8 mouse cellular contexts compared by ENCODE assay signal in the genomic region with DNA sequence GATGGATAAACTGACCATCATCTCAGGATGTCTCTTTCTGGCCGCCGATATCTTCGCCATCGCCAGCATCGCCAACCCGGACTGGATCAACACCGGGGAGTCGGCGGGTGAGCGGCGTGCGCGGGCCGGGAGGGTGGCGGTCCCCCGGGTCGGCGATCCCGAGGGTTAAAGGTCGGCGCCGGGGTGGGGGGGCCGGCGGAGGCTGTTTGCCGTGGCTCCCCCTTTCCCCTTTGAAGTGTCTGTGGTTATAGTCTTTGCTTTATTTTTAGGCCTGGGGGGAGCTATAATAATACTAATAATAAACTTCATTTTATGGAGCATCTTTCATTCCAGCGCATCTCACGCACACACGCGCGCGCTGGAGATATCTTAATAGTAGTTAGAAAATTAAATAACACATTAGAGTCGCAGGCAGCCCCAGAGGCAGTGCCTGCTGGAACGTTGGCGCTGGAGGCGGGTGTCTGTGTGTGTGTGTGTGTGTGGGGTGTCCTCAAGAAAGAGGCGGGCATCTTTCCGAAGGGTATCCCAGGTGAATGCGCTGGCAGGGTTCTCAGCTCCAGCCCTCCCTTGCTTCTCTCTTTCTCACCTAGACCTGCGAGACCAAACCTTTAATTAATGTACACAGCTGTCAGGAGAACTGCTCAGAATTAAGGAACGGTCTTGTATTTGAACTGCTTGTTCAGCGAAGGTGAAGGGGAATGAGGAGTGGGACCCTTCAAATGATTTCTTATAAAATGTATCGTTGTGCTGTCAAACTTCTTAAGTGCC. TPM values are rescaled to one million over a fixed set of nuclear protein-coding genes. Genes with fewer than 3 reads are reported as not detected.
DNase-seq lines count a peak whose midpoint lies in the region; ATAC-seq and TF ChIP-seq lines count a peak whose summit lies in the region.

No protein-coding gene starts in this region.

- H3K79me2 ChIP-seq in CH12.LX (replicated peaks; ENCODE audit: control insufficient read depth, extremely low read depth, insufficient read depth, poor library complexity, severe bottlenecking): peaks cover 24% of the 10 kb centered on the region

- peak overlapping the region; percentile 97 for H3K4me2 ChIP-seq in CH12.LX (ENCODE audit: insufficient read depth, low read depth, poor library complexity, severe bottlenecking)
- H3K4me2 ChIP-seq in forebrain, embryonic 11.5 days (ENCODE audit: low read depth, low read length, severe bottlenecking): peak overlapping the region; percentile 80
- H3K4me2 ChIP-seq in lung, postnatal 0 days (replicated peaks; ENCODE audit: low read depth, low read length): peak overlapping the region; percentile 72

- peaks cover 0 to 14% of the 10 kb centered on the region in 2 experiments for H3K36me3 ChIP-seq in CH12.LX (replicated peaks in 1 of 2; ENCODE audit: control insufficient read depth in 1 of 2, insufficient read depth in 1 of 2, low read length in 1 of 2)
- no peaks in the 10 kb centered on the region for H3K36me3 ChIP-seq in forebrain, embryonic 11.5 days (ENCODE audit: control insufficient read depth, insufficient read depth, low read length)
- H3K36me3 ChIP-seq in lung, postnatal 0 days (ENCODE audit: insufficient read depth, low read length): no peaks in the 10 kb centered on the region

- DNase-seq in CH12.LX (ENCODE audit: extremely low read depth): no peak
- peak; percentile 67 for DNase-seq in brain, adult 2 months (ENCODE audit: low read depth, low spot score)
- DNase-seq in forebrain, embryonic 11.5 days (ENCODE audit: low spot score): peak; percentile 56
- DNase-seq in heart, postnatal 36 days: peak; percentile 40 to 59
- DNase-seq in layer of hippocampus, adult 2 months (ENCODE audit: low spot score in 2 of 2): peak in 1 of 2 experiments; percentile 35
- DNase-seq in lung, postnatal 0 days (ENCODE audit: low spot score): peak; percentile 20
- DNase-seq in right cerebral cortex, adult 18-20 months: peak; percentile 34
- DNase-seq in urinary bladder, postnatal 25 days (ENCODE audit: low spot score): peak; percentile 46

- peak overlapping the region; percentile 90 for H3K9ac ChIP-seq in CH12.LX (ENCODE audit: insufficient read depth, low read depth)
- H3K9ac ChIP-seq in forebrain, embryonic 11.5 days (ENCODE audit: low read length): peak overlapping the region; percentile 91
- H3K9ac ChIP-seq in lung, postnatal 0 days (replicated peaks; ENCODE audit: low read depth): peak overlapping the region; percentile 73

- no peak for TF ChIP-seq RAD21 in CH12.LX (IDR thresholded peaks at IDR 0.05; ENCODE audit: low read depth, low read length)

- WGBS in forebrain, embryonic 11.5 days: 3% methylated on average over 42 of the region's 42 CpGs
- WGBS in lung, postnatal 0 days: under 1% methylated on average over 32 of the region's 42 CpGs

- TF ChIP-seq EP300 in CH12.LX (IDR thresholded peaks at IDR 0.05; ENCODE audit: low read length): no peak
- no peak for TF ChIP-seq EP300 in lung, postnatal 0 days (IDR thresholded peaks at IDR 0.05)

- H3K27me3 ChIP-seq in CH12.LX (replicated peaks): no peaks in the 10 kb centered on the region
- H3K27me3 ChIP-seq in forebrain, embryonic 11.5 days (ENCODE audit: control insufficient read depth, insufficient read depth, low read length): no peaks in the 10 kb centered on the region
- no peaks in the 10 kb centered on the region for H3K27me3 ChIP-seq in lung, postnatal 0 days (replicated peaks; ENCODE audit: insufficient read depth, low read length)

- peaks cover 9 to 28% of the 10 kb centered on the region in 2 experiments; a peak in 3 of 4 replicates for H3K4me1 ChIP-seq in CH12.LX (ENCODE audit: control insufficient read depth in 1 of 2, insufficient read depth in 2 of 2)
- H3K4me1 ChIP-seq in forebrain, embryonic 11.5 days (replicated peaks; ENCODE audit: control insufficient read depth, insufficient read depth, low read length): 0 out of 2 replicates have a peak, but pooled peaks cover 2% of the 10 kb centered on the region
- H3K4me1 ChIP-seq in lung, postnatal 0 days (ENCODE audit: insufficient read depth, low read depth, low read length): peaks cover 7% of the 10 kb centered on the region

- in situ Hi-C loops in CH12.LX (cut with MboI; ENCODE audit: low pct_ligation_motif_present, low pct_unique_long_range_greater_than_20kb, low sequenced_read_pairs): no loop called here

- intact Hi-C loops in heart, postnatal 36 days (cut with DNase I): loop anchor here (5.0 kb wide), 1 partner anchor 239 kb away; a partner anchor contains a TSS

- H3K27ac ChIP-seq in CH12.LX (ENCODE audit: insufficient read depth, low read depth): no peak overlapping the region
- H3K27ac ChIP-seq in forebrain, embryonic 11.5 days (ENCODE audit: low read depth, low read length): 0 out of 2 replicates have a peak overlapping the region, but pooled peaks have one; percentile 41
- peak overlapping the region; percentile 95 for H3K27ac ChIP-seq in layer of hippocampus, adult 2 months
- H3K27ac ChIP-seq in lung, postnatal 0 days (ENCODE audit: low read length): peak overlapping the region; percentile 77

- peak; percentile 54 for ATAC-seq in forebrain, embryonic 11.5 days (replicated peaks; ENCODE audit: low FRiP score)
- ATAC-seq in lung, postnatal 0 days: peak; percentile 38

- dilution Hi-C loops in CH12.LX (cut with MboI; ENCODE audit: extremely low pct_ligation_motif_present, extremely low pct_unique_long_range_greater_than_20kb, low sequenced_read_pairs): no loop called here

- peak overlapping the region; percentile 65 to 88 (median 82) for H3K4me3 ChIP-seq in CH12.LX (replicated peaks in 1 of 3; ENCODE audit: low read depth in 2 of 3, low read length in 2 of 3, poor library complexity in 1 of 3)
- peak overlapping the region; percentile 87 for H3K4me3 ChIP-seq in forebrain, embryonic 11.5 days (ENCODE audit: low read depth, low read length)
- H3K4me3 ChIP-seq in layer of hippocampus, adult 2 months: peak overlapping the region; percentile 94
- peak overlapping the region; percentile 91 for H3K4me3 ChIP-seq in lung, postnatal 0 days (ENCODE audit: low read depth, low read length)

- no peak; the same call in 1 of the 2 replicates for TF ChIP-seq POLR2A in CH12.LX (IDR thresholded peaks at IDR 0.05; ENCODE audit: low read depth, low read length)

- H3K9me3 ChIP-seq in CH12.LX (replicated peaks; ENCODE audit: low read length): no peaks in the 10 kb centered on the region
- no peaks in the 10 kb centered on the region for H3K9me3 ChIP-seq in forebrain, embryonic 11.5 days (ENCODE audit: control insufficient read depth, low read length)
- H3K9me3 ChIP-seq in lung, postnatal 0 days (ENCODE audit: low read length): no peaks in the 10 kb centered on the region

- no peak for TF ChIP-seq CTCF in CH12.LX (conservative IDR thresholded peaks at IDR 0.05 in 1 of 2, IDR thresholded peaks at IDR 0.05 in 1 of 2; ENCODE audit: low read depth in 2 of 2, low read length in 2 of 2)
- TF ChIP-seq CTCF in layer of hippocampus, adult 2 months (conservative IDR thresholded peaks at IDR 0.05): no peak
- no peak for TF ChIP-seq CTCF in lung, postnatal 0 days (IDR thresholded peaks at IDR 0.05)

TF ChIP-seq in CH12.LX, 34 proteins besides CTCF, POLR2A, EP300 and RAD21:
- TF ChIP-seq POLR2AphosphoS2 (IDR thresholded peaks at IDR 0.05; ENCODE audit: low read depth, low read length) (no peak), SIN3A (IDR thresholded peaks at IDR 0.05; ENCODE audit: low read length) (peak; percentile 56; the same call in 1 of the 2 replicates), CHD1 (IDR thresholded peaks at IDR 0.05; ENCODE audit: low read depth, low read length) (no peak), MAFK (IDR thresholded peaks at IDR 0.05; ENCODE audit: insufficient replicate concordance, low read length) (no peak)

RNA-seq across cellular contexts. Expression of a gene that starts 0.5 kb away (rescaled TPM):
- total RNA-seq in CH12.LX (2012; rRNA removed) (14.0 and 15.9 TPM in 2 replicates), CH12.LX (2014; rRNA removed) (19.0 and 21.8 TPM in 2 replicates)
- polyA plus RNA-seq in CH12.LX (2012; ENCODE audit: insufficient read length, low read depth): 10.4 and 10.9 TPM in 2 replicates
- 14.1 and 16.6 TPM in 2 replicates for polyA plus RNA-seq in forebrain, embryonic 11.5 days (2014; fragmentation: Nextera tagmentation; extraction: Ambion mirVana)
- total RNA-seq in heart, postnatal 36 days (2021): 10 to 100 TPM; 31.4 to 36.2 TPM
- total RNA-seq in layer of hippocampus, adult 2 months (2021): 10 to 100 TPM; 93.5 to 99.0 TPM
- polyA plus RNA-seq in lung, postnatal 0 days (2015; fragmentation: Nextera tagmentation; extraction: Ambion mirVana): 13.1 and 13.2 TPM in 2 replicates

RNA-seq across cellular contexts. Expression of a gene that starts 7.8 kb away (rescaled TPM):
- total RNA-seq in CH12.LX (2012; rRNA removed): 0.51 and 0.59 TPM in 2 replicates
- not detected in 2 replicates for total RNA-seq in CH12.LX (2014; rRNA removed)
- 0.30 and 0.39 TPM in 2 replicates for polyA plus RNA-seq in CH12.LX (2012; ENCODE audit: insufficient read length, low read depth)
- polyA plus RNA-seq in forebrain, embryonic 11.5 days (2014; fragmentation: Nextera tagmentation; extraction: Ambion mirVana): 0.39 and 0.60 TPM in 2 replicates
- not detected for total RNA-seq in heart, postnatal 36 days (2021)
- total RNA-seq in layer of hippocampus, adult 2 months (2021): not detected
- polyA plus RNA-seq in lung, postnatal 0 days (2015; fragmentation: Nextera tagmentation; extraction: Ambion mirVana): 0.24 and 0.31 TPM in 2 replicates

RNA-seq across cellular contexts. Expression of a gene that starts 43.0 kb away (rescaled TPM):
- total RNA-seq in CH12.LX (2012; rRNA removed) (155 and 158 TPM in 2 replicates), CH12.LX (2014; rRNA removed) (318 and 341 TPM in 2 replicates)
- 237 TPM in 2 replicates for polyA plus RNA-seq in CH12.LX (2012; ENCODE audit: insufficient read length, low read depth)
- 182 and 203 TPM in 2 replicates for polyA plus RNA-seq in forebrain, embryonic 11.5 days (2014; fragmentation: Nextera tagmentation; extraction: Ambion mirVana)
- total RNA-seq in heart, postnatal 36 days (2021): 1,000 to 10,000 TPM; 1,148 to 1,194 TPM
- 100 to 1,000 TPM; 233 to 241 TPM for total RNA-seq in layer of hippocampus, adult 2 months (2021)
- polyA plus RNA-seq in lung, postnatal 0 days (2015; fragmentation: Nextera tagmentation; extraction: Ambion mirVana): 118 and 123 TPM in 2 replicates
